Mouse (Mus musculus) left cerebral cortex, adult 6 months (tissue): ENCODE measurements around the gene Ccdc194. TPM values are rescaled to one million over a fixed set of nuclear protein-coding genes. Genes with fewer than 3 reads are reported as not detected.

Experiments used
- long read RNA-seq, 2 experiments: library from polyadenylated mRNA; unstranded; transcript quantifications; one replicate each; pipeline ENCODE4 v2.0.0; 2019 to 2020
- polyA plus RNA-seq: library from polyadenylated mRNA; unstranded; fragments of <200 nt; fragmentation: Nextera tagmentation; gene quantifications from 2 replicates; pipeline ENCODE4 v1.2.3, GENCODE M21; 2021

The Ccdc194 gene
- not detected in 2 replicates for polyA plus RNA-seq
- long read RNA-seq, experiment 1, result 0 reads
- long read RNA-seq, experiment 2, result 0 reads

GRCm38 (mm10) chr8:71525226-71526050 lies at the start of gene Ccdc194:
TSS of gene Ccdc194 (minus strand) at chr8:71525711.

DNA sequence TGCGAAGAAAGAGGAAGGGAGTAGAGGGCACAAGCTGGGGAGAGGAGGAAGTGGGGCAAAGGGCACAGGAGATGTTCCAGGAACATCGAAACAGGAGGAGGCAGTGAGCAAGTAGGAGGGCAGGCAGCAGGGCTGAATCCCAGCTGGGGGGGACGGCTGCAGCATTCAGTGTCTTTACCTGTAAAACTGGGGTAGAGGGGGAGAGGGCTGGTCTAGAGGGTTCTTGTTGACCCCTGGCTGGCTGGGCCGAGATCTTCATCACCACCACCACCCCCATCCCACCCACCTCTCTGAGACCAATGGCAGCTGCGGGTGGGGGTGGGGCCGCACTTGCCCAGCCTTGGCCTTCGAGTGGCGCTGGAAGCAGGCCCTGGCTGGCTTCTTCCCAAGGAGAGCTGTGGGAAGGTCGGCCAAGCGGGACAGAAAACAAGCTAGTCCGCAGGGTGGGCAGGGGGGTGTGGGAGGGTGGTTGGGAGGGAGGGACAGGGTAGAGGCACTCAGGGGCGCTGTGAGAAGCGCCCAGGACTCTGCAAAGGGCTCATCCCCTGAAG lies 43.0 kb upstream of the Ccdc194 start, which contains the start of gene Slc27a1:
Gene Slc27a1, plus strand, starts transcription at position 496 of the 551 bp plus-strand sequence.

DNA sequence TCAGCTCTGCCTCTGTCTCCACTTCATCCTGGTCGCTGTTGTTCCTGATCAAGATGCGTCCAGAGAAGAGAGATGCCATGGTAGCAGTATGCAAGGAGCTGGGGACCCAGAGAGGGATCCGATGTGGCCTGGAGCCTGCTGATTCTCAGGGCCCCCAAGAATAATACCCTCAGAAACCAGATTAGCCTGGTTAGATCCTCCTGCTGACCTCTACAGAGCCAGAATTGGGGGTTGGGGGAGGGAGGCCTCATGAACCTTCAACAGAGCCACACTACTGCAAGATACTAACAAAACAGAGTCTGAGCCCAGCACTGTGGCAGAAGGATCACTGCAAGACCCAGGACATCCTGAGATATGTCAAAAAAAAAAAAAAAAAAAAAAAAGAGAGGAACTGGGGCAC lies 41.0 kb upstream of the Ccdc194 start, which contains the start of gene Nxnl1:
Gene Nxnl1, minus strand, starts transcription at position 101 of the 400 bp plus-strand sequence.

GRCm38 (mm10) chr8:71558071-71558957 lies 32.8 kb upstream of the Ccdc194 start, which contains the start of gene Tmem221:
TSS of gene Tmem221 (minus strand) at chr8:71558871.

GRCm38 (mm10) chr8:71542632-71543343 lies 17.3 kb upstream of the Ccdc194 start, which contains the start of gene Mvb12a:
TSS of gene Mvb12a (plus strand) at chr8:71542922.

DNA sequence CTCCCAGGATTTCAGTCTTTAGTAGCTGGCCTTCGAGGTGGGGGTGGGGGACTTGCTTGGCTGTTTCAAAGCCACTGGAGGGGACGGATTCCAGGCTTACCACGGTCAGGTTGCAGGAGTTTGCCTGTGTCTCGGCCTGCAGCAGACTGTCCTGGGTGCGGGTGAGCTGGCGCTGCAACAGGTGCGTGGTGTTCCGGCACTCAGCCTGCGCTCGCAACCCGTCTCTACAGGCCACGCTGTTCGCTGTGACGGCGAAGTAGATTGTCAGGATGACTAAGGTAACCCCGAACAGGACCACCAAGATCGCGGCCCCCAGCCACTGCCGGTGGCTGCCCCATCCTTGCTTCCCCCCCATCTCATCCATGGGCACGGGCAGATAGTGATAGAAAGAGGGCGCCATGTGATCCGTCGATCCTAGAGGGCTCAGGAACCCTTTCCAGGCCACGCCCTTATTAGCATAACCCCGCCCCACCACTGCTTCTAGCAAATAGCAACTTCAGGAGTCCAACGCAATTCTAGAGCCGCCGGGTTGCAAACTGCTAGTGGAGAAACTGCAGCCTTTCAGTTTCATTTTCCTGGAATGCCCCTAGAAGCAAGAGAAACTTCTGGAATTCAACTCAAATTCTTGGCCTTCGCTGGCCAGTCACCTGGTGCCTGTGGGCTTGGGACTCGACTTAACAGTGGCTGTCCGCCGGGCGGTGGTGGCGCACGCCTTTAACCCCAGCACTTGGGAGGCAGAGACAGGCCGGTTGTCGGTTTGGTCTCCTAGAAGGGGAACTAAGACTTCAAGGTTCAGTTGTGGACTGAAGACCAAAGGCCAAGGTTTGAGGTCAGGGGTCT lies 11.7 kb upstream of the Ccdc194 start, which contains the start of gene Bst2:
Gene Bst2, minus strand, starts transcription at position 429 of the 840 bp plus-strand sequence.

DNA sequence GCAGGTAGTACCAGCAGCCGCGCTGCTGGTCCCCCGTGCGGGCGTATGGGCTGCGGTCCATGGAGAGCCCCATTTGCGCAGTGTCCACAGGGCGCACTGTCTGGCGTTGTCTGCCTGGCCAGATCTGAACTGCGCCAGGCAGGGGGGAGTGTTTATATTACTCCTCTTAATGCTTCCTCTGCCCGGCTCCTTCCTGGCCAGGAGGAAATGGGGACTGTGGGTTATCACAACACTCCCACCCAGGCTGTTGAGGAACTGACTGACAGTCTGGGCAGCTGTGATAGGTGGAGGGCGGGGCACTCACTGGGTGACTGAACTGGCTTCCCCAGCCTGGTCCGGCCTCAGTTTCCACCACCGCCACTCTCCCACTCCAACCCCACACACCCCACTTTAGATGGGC lies 13.9 kb downstream of the Ccdc194 start, which contains the start of gene Plvap:
Gene Plvap, minus strand, starts transcription at position 109 of the 400 bp plus-strand sequence.

DNA sequence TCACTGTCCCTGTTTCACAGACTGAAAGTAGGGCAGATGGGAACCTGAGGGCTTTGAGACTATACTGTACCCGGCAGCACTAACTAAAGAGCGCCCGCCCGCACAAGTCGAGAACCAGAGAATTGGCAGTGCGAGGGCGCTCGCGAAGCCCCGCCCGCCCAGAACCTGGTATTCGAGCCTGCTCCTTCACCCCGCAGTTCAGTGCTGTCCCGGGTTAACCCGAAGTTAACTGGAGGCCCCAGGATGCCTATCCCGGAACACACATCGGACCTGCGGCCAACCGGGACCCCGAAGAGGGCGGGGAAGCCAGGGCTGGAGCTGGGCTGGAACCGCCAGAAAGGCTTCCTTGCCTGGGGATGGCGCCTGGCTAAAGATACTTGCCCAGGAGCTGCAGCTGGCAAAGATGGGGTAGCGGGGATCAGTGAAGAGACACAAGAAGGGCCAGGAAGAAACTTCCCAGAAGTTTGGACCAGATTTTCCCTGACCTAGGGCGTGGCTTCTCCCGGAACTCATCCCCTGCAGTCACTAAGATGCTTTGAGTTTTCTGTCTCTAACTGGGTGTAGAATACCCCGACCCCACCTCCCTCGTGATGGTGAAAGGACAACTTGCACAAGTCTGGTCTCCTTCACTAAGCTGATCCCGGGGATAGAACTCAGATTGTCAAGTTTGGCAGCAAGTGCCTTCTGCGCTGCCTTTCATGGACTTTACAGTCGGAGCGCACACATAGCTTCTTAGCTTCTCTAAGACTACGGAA lies 37.6 kb downstream of the Ccdc194 start, which contains the start of gene Gtpbp3:
Gene Gtpbp3, plus strand, starts transcription at position 413 of the 755 bp plus-strand sequence.

GRCm38 (mm10) chr8:71485142-71486135 lies 40.1 kb downstream of the Ccdc194 start, which contains the start of gene Ano8:
TSS of gene Ano8 (minus strand) at chr8:71485963.

Other genes with a start within 250 kb of the Ccdc194 start
- 169 and 227 TPM in 2 replicates for gene Use1, start 158.9 kb downstream of the Ccdc194 start, polyA plus RNA-seq
- 7.5 and 8.3 TPM in 2 replicates for gene Ocel1, start 154.4 kb downstream of the Ccdc194 start, polyA plus RNA-seq
- gene Nr2f6, start 143.8 kb downstream of the Ccdc194 start, polyA plus RNA-seq, result 7.4 and 23.6 TPM in 2 replicates
- 1.5 and 2.1 TPM in 2 replicates for gene Ushbp1, start 129.9 kb downstream of the Ccdc194 start, polyA plus RNA-seq
- gene Babam1, start 128.8 kb downstream of the Ccdc194 start, polyA plus RNA-seq, result 94.9 and 99.9 TPM in 2 replicates
- gene Ankle1, start 119.7 kb downstream of the Ccdc194 start, polyA plus RNA-seq, result not detected in 2 replicates
- 416 and 457 TPM in 2 replicates for gene Abhd8, start 62.1 kb downstream of the Ccdc194 start, polyA plus RNA-seq
- 139 and 150 TPM in 2 replicates for gene Mrpl34, start 60.8 kb downstream of the Ccdc194 start, polyA plus RNA-seq
- 125 and 142 TPM in 2 replicates for gene Dda1, start 56.5 kb downstream of the Ccdc194 start, polyA plus RNA-seq
- gene Ano8, start 39.7 kb downstream of the Ccdc194 start, polyA plus RNA-seq, result 0.43 and 3.1 TPM in 2 replicates
- gene Gtpbp3, start 37.6 kb downstream of the Ccdc194 start, polyA plus RNA-seq, result 9.0 and 11.7 TPM in 2 replicates
- 6.2 and 10.7 TPM in 2 replicates for gene Plvap, start 14.0 kb downstream of the Ccdc194 start, polyA plus RNA-seq
- 6.3 and 12.5 TPM in 2 replicates for gene Bst2, start 11.7 kb upstream of the Ccdc194 start, polyA plus RNA-seq
- gene Mvb12a, start 17.2 kb upstream of the Ccdc194 start, polyA plus RNA-seq, result 51.4 and 59.6 TPM in 2 replicates
- 0.18 and 0.21 TPM in 2 replicates for gene Tmem221, start 33.2 kb upstream of the Ccdc194 start, polyA plus RNA-seq
- gene Nxnl1, start 40.9 kb upstream of the Ccdc194 start, polyA plus RNA-seq, result 0.13 and 0.15 TPM in 2 replicates
- gene Slc27a1, start 43.2 kb upstream of the Ccdc194 start, polyA plus RNA-seq, result 64.9 and 88.1 TPM in 2 replicates
- 102 and 107 TPM in 2 replicates for gene Pgls, start 66.5 kb upstream of the Ccdc194 start, polyA plus RNA-seq
- 1.7 TPM in 2 replicates for gene Fam129c, start 71.9 kb upstream of the Ccdc194 start, polyA plus RNA-seq
- gene Colgalt1, start 85.3 kb upstream of the Ccdc194 start, polyA plus RNA-seq, result 15.6 and 20.1 TPM in 2 replicates
- 15.5 and 16.7 TPM in 2 replicates for gene Unc13a, start 146.0 kb upstream of the Ccdc194 start, polyA plus RNA-seq
- 1.5 and 1.7 TPM in 2 replicates for gene Jak3, start 150.6 kb upstream of the Ccdc194 start, polyA plus RNA-seq
- gene Insl3, start 163.5 kb upstream of the Ccdc194 start, polyA plus RNA-seq, result 0.67 TPM in 1 of 2 replicates, not detected in the other
- gene B3gnt3, start 176.1 kb upstream of the Ccdc194 start, polyA plus RNA-seq, result 0.43 and 0.51 TPM in 2 replicates
- gene Fcho1, start 200.0 kb upstream of the Ccdc194 start, polyA plus RNA-seq, result 27.1 and 46.0 TPM in 2 replicates